Mouse (Mus musculus): ENCODE data around the gene Tmtc2. TPM values are rescaled to one million over a fixed set of nuclear protein-coding genes. Genes with fewer than 3 reads are reported as not detected.

Gene Tmtc2
- polyA plus RNA-seq, 1 experiment from 2014 or later: 8.8 TPM

GRCm38 (mm10) chr10:105477623-105478238 is 96.5 kb downstream of the Tmtc2 start:
- Histone ChIP-seq H3K27me3 (ENCODE audit: low read depth, poor library complexity, severe bottlenecking) (peaks cover 15% of the 10 kb centered on the region), H3K36me3 (peaks cover 10% of the 10 kb centered on the region; the same call in 1 of the 2 replicates), H3K4me3 (no peak overlapping the region), H3K27ac (replicated peaks) (no peak overlapping the region), H3K4me1 (peaks cover 44% of the 10 kb centered on the region), H3K9me3 (replicated peaks) (no peaks in the 10 kb centered on the region)
- DNase-seq (ENCODE audit: low spot score): no peak
- 92% methylated on average over 18 of the region's 18 CpGs for WGBS

GRCm38 (mm10) chr10:105474162-105474830 is 100.0 kb downstream of the Tmtc2 start:
- Histone ChIP-seq H3K27ac (replicated peaks) (no peak overlapping the region), H3K4me1 (peaks cover 39% of the 10 kb centered on the region), H3K36me3 (peaks cover 10% of the 10 kb centered on the region; the same call in 1 of the 2 replicates), H3K4me3 (no peak overlapping the region), H3K27me3 (ENCODE audit: low read depth, poor library complexity, severe bottlenecking) (no peaks in the 10 kb centered on the region), H3K9me3 (replicated peaks) (no peaks in the 10 kb centered on the region)
- no peak for DNase-seq (ENCODE audit: low spot score)
- 81% methylated on average over 6 of the region's 6 CpGs for WGBS

GRCm38 (mm10) chr10:105464378-105464777 is 109.9 kb downstream of the Tmtc2 start:
- H3K27me3 ChIP-seq (ENCODE audit: low read depth, poor library complexity, severe bottlenecking): no peaks in the 10 kb centered on the region
- H3K4me1 ChIP-seq: peaks cover 3% of the 10 kb centered on the region; the same call in 1 of the 2 replicates
- H3K36me3 ChIP-seq: 0 out of 2 replicates have a peak, but pooled peaks cover 5% of the 10 kb centered on the region
- H3K4me3 ChIP-seq: no peak overlapping the region
- DNase-seq (ENCODE audit: low spot score): no peak
- WGBS: 86% methylated on average over 4 of the region's 4 CpGs
- H3K27ac ChIP-seq (replicated peaks): no peak overlapping the region
- no peaks in the 10 kb centered on the region for H3K9me3 ChIP-seq (replicated peaks)

- H3K27me3 ChIP-seq (ENCODE audit: low read depth, poor library complexity, severe bottlenecking): no peaks in the 10 kb centered on the region
- no peak for DNase-seq (ENCODE audit: low spot score)
- 0 out of 2 replicates have a peak, but pooled peaks cover 2% of the 10 kb centered on the region for H3K36me3 ChIP-seq
- no peak overlapping the region for H3K4me3 ChIP-seq
- H3K9me3 ChIP-seq (replicated peaks): no peaks in the 10 kb centered on the region
- WGBS: 93% methylated on average over 8 of the region's 8 CpGs
- H3K27ac ChIP-seq (replicated peaks): no peak overlapping the region
- no peaks in the 10 kb centered on the region for H3K4me1 ChIP-seq
Observed at GRCm38 (mm10) chr10:105453441-105453840, 120.8 kb downstream of the Tmtc2 start.

- no peak overlapping the region for H3K4me3 ChIP-seq
- 92% methylated on average over 2 of the region's 2 CpGs for WGBS
Observed at GRCm38 (mm10) chr10:105447191-105447590, 127.1 kb downstream of the Tmtc2 start.

GRCm38 (mm10) chr10:105444309-105444708 is 129.9 kb downstream of the Tmtc2 start:
- no peak for DNase-seq (ENCODE audit: low spot score)
- Histone ChIP-seq H3K27ac (replicated peaks) (no peak overlapping the region), H3K9me3 (replicated peaks) (no peaks in the 10 kb centered on the region), H3K4me3 (no peak overlapping the region), H3K4me1 (no peaks in the 10 kb centered on the region), H3K27me3 (ENCODE audit: low read depth, poor library complexity, severe bottlenecking) (no peaks in the 10 kb centered on the region), H3K36me3 (no peaks in the 10 kb centered on the region)
- 80% methylated on average over 3 of the region's 3 CpGs for WGBS

More at GRCm38 (mm10) chr10:105447191-105447590, 127.1 kb downstream of the Tmtc2 start:
- H3K27me3 ChIP-seq (ENCODE audit: low read depth, poor library complexity, severe bottlenecking): no peaks in the 10 kb centered on the region
- no peaks in the 10 kb centered on the region for H3K9me3 ChIP-seq (replicated peaks)
- H3K36me3 ChIP-seq: no peaks in the 10 kb centered on the region
- no peaks in the 10 kb centered on the region for H3K4me1 ChIP-seq
- no peak for DNase-seq (ENCODE audit: low spot score)
- H3K27ac ChIP-seq (replicated peaks): no peak overlapping the region

GRCm38 (mm10) chr10:105434879-105435278 is 139.4 kb downstream of the Tmtc2 start:
- WGBS: 76% methylated on average over 5 of the region's 5 CpGs
- no peaks in the 10 kb centered on the region for H3K9me3 ChIP-seq (replicated peaks)
- no peak overlapping the region for H3K27ac ChIP-seq (replicated peaks)
- no peaks in the 10 kb centered on the region for H3K36me3 ChIP-seq
- no peak for DNase-seq (ENCODE audit: low spot score)
- H3K4me1 ChIP-seq: no peaks in the 10 kb centered on the region
- no peak overlapping the region for H3K4me3 ChIP-seq
- no peaks in the 10 kb centered on the region for H3K27me3 ChIP-seq (ENCODE audit: low read depth, poor library complexity, severe bottlenecking)

- no peak for DNase-seq (ENCODE audit: low spot score)
- H3K27me3 ChIP-seq (ENCODE audit: low read depth, poor library complexity, severe bottlenecking): no peaks in the 10 kb centered on the region
- H3K4me3 ChIP-seq: no peak overlapping the region
- H3K27ac ChIP-seq (replicated peaks): no peak overlapping the region
- H3K9me3 ChIP-seq (replicated peaks): no peaks in the 10 kb centered on the region
- no peaks in the 10 kb centered on the region for H3K36me3 ChIP-seq
- no peaks in the 10 kb centered on the region for H3K4me1 ChIP-seq
- 82% methylated on average over 3 of the region's 3 CpGs for WGBS
Observed at GRCm38 (mm10) chr10:105430885-105431284, 143.4 kb downstream of the Tmtc2 start.

GRCm38 (mm10) chr10:105430232-105430631 is 144.0 kb downstream of the Tmtc2 start:
- no peak for DNase-seq (ENCODE audit: low spot score)
- WGBS: 73% methylated on average over 5 of the region's 5 CpGs
- H3K27ac ChIP-seq (replicated peaks): no peak overlapping the region
- H3K27me3 ChIP-seq (ENCODE audit: low read depth, poor library complexity, severe bottlenecking): no peaks in the 10 kb centered on the region
- no peak overlapping the region for H3K4me3 ChIP-seq
- no peaks in the 10 kb centered on the region for H3K9me3 ChIP-seq (replicated peaks)
- no peaks in the 10 kb centered on the region for H3K36me3 ChIP-seq
- H3K4me1 ChIP-seq: no peaks in the 10 kb centered on the region

GRCm38 (mm10) chr10:105428080-105428479 is 146.2 kb downstream of the Tmtc2 start:
- WGBS: 90% methylated on average over 5 of the region's 5 CpGs
- H3K27me3 ChIP-seq (ENCODE audit: low read depth, poor library complexity, severe bottlenecking): no peaks in the 10 kb centered on the region

GRCm38 (mm10) chr10:105427625-105428024 is 146.6 kb downstream of the Tmtc2 start:
- Histone ChIP-seq H3K9me3 (replicated peaks) (no peaks in the 10 kb centered on the region), H3K36me3 (no peaks in the 10 kb centered on the region), H3K27ac (replicated peaks) (no peak overlapping the region), H3K4me3 (no peak overlapping the region), H3K4me1 (no peaks in the 10 kb centered on the region), H3K27me3 (ENCODE audit: low read depth, poor library complexity, severe bottlenecking) (no peaks in the 10 kb centered on the region)
- DNase-seq (ENCODE audit: low spot score): no peak
- WGBS: 93% methylated on average over 7 of the region's 7 CpGs

More at GRCm38 (mm10) chr10:105428080-105428479, 146.2 kb downstream of the Tmtc2 start:
- no peaks in the 10 kb centered on the region for H3K4me1 ChIP-seq
- no peaks in the 10 kb centered on the region for H3K36me3 ChIP-seq
- DNase-seq (ENCODE audit: low spot score): no peak
- H3K9me3 ChIP-seq (replicated peaks): no peaks in the 10 kb centered on the region
- no peak overlapping the region for H3K4me3 ChIP-seq
- H3K27ac ChIP-seq (replicated peaks): no peak overlapping the region

GRCm38 (mm10) chr10:105425052-105425451 is 149.2 kb downstream of the Tmtc2 start:
- H3K4me3 ChIP-seq: no peak overlapping the region
- H3K4me1 ChIP-seq: no peaks in the 10 kb centered on the region
- H3K27me3 ChIP-seq (ENCODE audit: low read depth, poor library complexity, severe bottlenecking): peaks cover 10% of the 10 kb centered on the region; the same call in 1 of the 2 replicates
- no peaks in the 10 kb centered on the region for H3K9me3 ChIP-seq (replicated peaks)
- H3K27ac ChIP-seq (replicated peaks): no peak overlapping the region
- DNase-seq (ENCODE audit: low spot score): no peak
- peaks cover 7% of the 10 kb centered on the region; the same call in 1 of the 2 replicates for H3K36me3 ChIP-seq
- WGBS: 90% methylated on average over 1 of the region's 1 CpGs

- Histone ChIP-seq H3K4me3 (no peak overlapping the region), H3K27ac (replicated peaks) (no peak overlapping the region), H3K36me3 (peaks cover 12% of the 10 kb centered on the region; the same call in 1 of the 2 replicates), H3K9me3 (replicated peaks) (no peaks in the 10 kb centered on the region), H3K27me3 (ENCODE audit: low read depth, poor library complexity, severe bottlenecking) (peaks cover 13% of the 10 kb centered on the region; the same call in 1 of the 2 replicates), H3K4me1 (no peaks in the 10 kb centered on the region)
- WGBS: 67% methylated on average over 3 of the region's 3 CpGs
- no peak for DNase-seq (ENCODE audit: low spot score)
Observed at GRCm38 (mm10) chr10:105423187-105423586, 151.1 kb downstream of the Tmtc2 start.
